Mouse (Mus musculus): ENCODE data around the gene Zbed4. TPM values are rescaled to one million over a fixed set of nuclear protein-coding genes. Genes with fewer than 3 reads are reported as not detected.

Gene Zbed4
- polyA plus RNA-seq, 1 experiment from 2014 or later = 36.3 TPM

DNA sequence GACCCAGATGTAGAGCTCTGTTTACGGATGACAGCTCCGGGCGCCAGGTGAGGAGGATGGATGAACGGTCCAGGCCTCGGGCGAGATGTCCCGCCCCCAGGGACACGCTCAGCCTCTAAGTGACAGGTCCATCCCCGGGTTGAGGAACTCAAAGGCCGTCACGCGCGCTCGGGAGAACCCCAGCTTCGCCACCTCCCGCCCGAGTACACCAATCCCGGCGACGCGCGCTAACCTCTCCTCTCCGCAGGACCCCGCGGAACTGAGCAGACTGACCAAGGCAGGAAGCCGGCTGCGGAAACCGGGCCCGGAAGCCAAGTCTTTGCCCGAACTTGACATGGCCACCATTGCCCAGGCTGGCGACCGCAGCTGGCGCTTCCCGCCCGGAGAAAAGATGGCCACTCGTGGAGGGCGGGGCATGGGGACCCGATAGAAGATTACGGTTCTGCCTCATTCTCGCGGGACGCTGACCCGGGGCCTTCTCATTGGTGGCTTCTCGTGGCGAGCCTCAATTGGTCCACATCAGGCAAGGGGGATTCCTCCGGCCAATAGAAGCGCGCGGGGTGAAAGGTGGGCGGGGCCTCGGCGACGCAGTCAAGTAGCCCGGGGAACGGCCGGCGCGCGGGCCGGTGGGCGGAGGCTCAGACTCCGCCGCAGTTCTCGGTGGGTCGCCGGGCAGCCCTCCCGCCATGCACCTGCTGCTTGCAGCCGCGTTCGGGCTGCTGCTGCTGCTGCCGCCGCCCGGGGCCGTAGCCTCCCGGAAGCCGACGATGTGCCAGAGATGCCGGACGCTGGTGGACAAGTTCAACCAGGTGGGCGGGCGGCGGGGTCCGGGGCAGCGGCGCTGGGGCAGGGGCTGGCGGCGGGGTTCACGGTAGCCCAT is 67.8 kb downstream of the Zbed4 start, which contains the start of the genes Alg12 and Creld2:
Gene Alg12 (minus strand): TSS at position 293 of the 880 bp plus-strand sequence.
Gene Creld2 (plus strand): TSS at position 621 of the 880 bp plus-strand sequence.
- H3K4me2 ChIP-seq (replicated peaks) = peak within 1 kb of the TSS; percentile 94
- H3K4me3 ChIP-seq = peak within 1 kb of the TSS; percentile 94
- H3K9ac ChIP-seq = peak within 1 kb of the TSS; percentile 79
- H3K27ac ChIP-seq = peak within 1 kb of the TSS; percentile 17; the same call in 1 of the 2 replicates
- H3K36me3 ChIP-seq = peaks cover 50% of the 10 kb centered on the region
- no peaks in the 10 kb centered on the region for H3K9me3 ChIP-seq
- ATAC-seq (ENCODE audit: low FRiP score, low read depth) = peak; percentile 97
- H3K4me1 ChIP-seq = peaks cover 19% of the 10 kb centered on the region
- H3K27me3 ChIP-seq (replicated peaks) = no peaks in the 10 kb centered on the region
- WGBS = under 1% methylated on average over 88 of the region's 88 CpGs

- ATAC-seq (ENCODE audit: low FRiP score, low read depth) = no peak
- H3K4me2 ChIP-seq (replicated peaks) = peak overlapping the region; percentile 94
- H3K9ac ChIP-seq = peak overlapping the region; percentile 79
- no peaks in the 10 kb centered on the region for H3K9me3 ChIP-seq
- H3K36me3 ChIP-seq = peaks cover 50% of the 10 kb centered on the region
- H3K27me3 ChIP-seq (replicated peaks) = no peaks in the 10 kb centered on the region
- H3K4me1 ChIP-seq = peaks cover 19% of the 10 kb centered on the region
- no peak overlapping the region for H3K27ac ChIP-seq
- H3K4me3 ChIP-seq = peak overlapping the region; percentile 94
- under 1% methylated on average over 23 of the region's 23 CpGs for WGBS
These were observed 68.4 kb downstream of the Zbed4 start for GRCm38 (mm10) chr15:88819906-88820303.

GRCm38 (mm10) chr15:88821403-88821802 is 69.9 kb downstream of the Zbed4 start:
- 88% methylated on average over 7 of the region's 7 CpGs for WGBS
- Histone ChIP-seq H3K4me2 (replicated peaks) (peak overlapping the region; percentile 94), H3K9ac (no peak overlapping the region), H3K27me3 (replicated peaks) (no peaks in the 10 kb centered on the region), H3K27ac (no peak overlapping the region), H3K36me3 (peaks cover 52% of the 10 kb centered on the region), H3K4me3 (no peak overlapping the region), H3K4me1 (peaks cover 19% of the 10 kb centered on the region), H3K9me3 (no peaks in the 10 kb centered on the region)
- ATAC-seq (ENCODE audit: low FRiP score, low read depth) = no peak

- no peak overlapping the region for H3K4me2 ChIP-seq (replicated peaks)
- no peaks in the 10 kb centered on the region for H3K9me3 ChIP-seq
- peaks cover 55% of the 10 kb centered on the region for H3K36me3 ChIP-seq
- peaks cover 19% of the 10 kb centered on the region for H3K4me1 ChIP-seq
- ATAC-seq (ENCODE audit: low FRiP score, low read depth) = no peak
- no peaks in the 10 kb centered on the region for H3K27me3 ChIP-seq (replicated peaks)
- 95% methylated on average over 7 of the region's 7 CpGs for WGBS
- no peak overlapping the region for H3K9ac ChIP-seq
- H3K27ac ChIP-seq = no peak overlapping the region
- no peak overlapping the region for H3K4me3 ChIP-seq
These were observed 71.1 kb downstream of the Zbed4 start for GRCm38 (mm10) chr15:88822513-88822912.

DNA sequence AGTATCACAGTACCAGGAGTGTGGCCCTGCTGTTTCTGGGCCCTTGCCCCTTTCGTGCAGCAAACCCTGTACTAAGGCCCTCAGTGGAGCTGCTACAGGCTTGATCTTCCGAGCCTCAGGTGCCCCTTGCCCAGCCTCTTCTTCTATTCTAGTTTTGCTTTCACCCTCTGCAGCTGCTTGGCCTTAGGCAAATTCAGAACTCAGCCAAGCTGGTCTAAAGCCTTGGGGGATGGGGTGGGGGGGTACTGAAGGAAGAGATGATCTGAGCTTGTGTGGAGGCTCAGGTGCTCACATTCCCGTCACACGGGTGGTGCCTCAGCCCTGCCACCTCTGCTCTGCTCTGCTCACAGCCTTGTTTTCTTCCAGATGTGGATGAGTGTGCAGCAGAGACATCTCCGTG is 71.9 kb downstream of the Zbed4 start:
- Histone ChIP-seq H3K9ac (no peak overlapping the region), H3K27me3 (replicated peaks) (no peaks in the 10 kb centered on the region), H3K9me3 (no peaks in the 10 kb centered on the region), H3K36me3 (peaks cover 55% of the 10 kb centered on the region), H3K4me3 (no peak overlapping the region), H3K27ac (no peak overlapping the region), H3K4me1 (peaks cover 17% of the 10 kb centered on the region), H3K4me2 (replicated peaks) (no peak overlapping the region)
- no peak for ATAC-seq (ENCODE audit: low FRiP score, low read depth)
- 98% methylated on average over 5 of the region's 5 CpGs for WGBS

GRCm38 (mm10) chr15:88827466-88827865 is 76.0 kb downstream of the Zbed4 start:
- H3K4me1 ChIP-seq = 0 out of 2 replicates have a peak, but pooled peaks cover 5% of the 10 kb centered on the region
- H3K36me3 ChIP-seq = peaks cover 42% of the 10 kb centered on the region
- H3K4me3 ChIP-seq = no peak overlapping the region
- ATAC-seq (ENCODE audit: low FRiP score, low read depth) = no peak
- H3K9ac ChIP-seq = no peak overlapping the region
- H3K9me3 ChIP-seq = no peaks in the 10 kb centered on the region
- no peaks in the 10 kb centered on the region for H3K27me3 ChIP-seq (replicated peaks)
- 94% methylated on average over 6 of the region's 6 CpGs for WGBS
- no peak overlapping the region for H3K4me2 ChIP-seq (replicated peaks)
- H3K27ac ChIP-seq = no peak overlapping the region

- peaks cover 35% of the 10 kb centered on the region for H3K36me3 ChIP-seq
- 27% methylated on average over 9 of the region's 9 CpGs for WGBS
- ATAC-seq (ENCODE audit: low FRiP score, low read depth) = peak; percentile 59
- no peak overlapping the region for H3K9ac ChIP-seq
- H3K27ac ChIP-seq = no peak overlapping the region
- H3K27me3 ChIP-seq (replicated peaks) = no peaks in the 10 kb centered on the region
- no peaks in the 10 kb centered on the region for H3K9me3 ChIP-seq
- no peak overlapping the region for H3K4me2 ChIP-seq (replicated peaks)
- no peak overlapping the region for H3K4me3 ChIP-seq
- H3K4me1 ChIP-seq = 0 out of 2 replicates have a peak, but pooled peaks cover 5% of the 10 kb centered on the region
These were observed 76.7 kb downstream of the Zbed4 start for GRCm38 (mm10) chr15:88827991-88828799.

- no peak overlapping the region for H3K4me2 ChIP-seq (replicated peaks)
- H3K27me3 ChIP-seq (replicated peaks) = no peaks in the 10 kb centered on the region
- H3K9me3 ChIP-seq = no peaks in the 10 kb centered on the region
- no peak overlapping the region for H3K27ac ChIP-seq
- H3K4me3 ChIP-seq = no peak overlapping the region
- H3K36me3 ChIP-seq = peaks cover 26% of the 10 kb centered on the region
- 0 out of 2 replicates have a peak, but pooled peaks cover 5% of the 10 kb centered on the region for H3K4me1 ChIP-seq
- WGBS = 59% methylated on average over 17 of the region's 17 CpGs
- no peak overlapping the region for H3K9ac ChIP-seq
- peak; percentile 92 for ATAC-seq (ENCODE audit: low FRiP score, low read depth)
These were observed 77.6 kb downstream of the Zbed4 start for GRCm38 (mm10) chr15:88828800-88829705.

GRCm38 (mm10) chr15:88829791-88830440 is 78.5 kb downstream of the Zbed4 start:
- ATAC-seq (ENCODE audit: low FRiP score, low read depth) = no peak
- no peak overlapping the region for H3K4me2 ChIP-seq (replicated peaks)
- no peaks in the 10 kb centered on the region for H3K27me3 ChIP-seq (replicated peaks)
- no peak overlapping the region for H3K9ac ChIP-seq
- 0 out of 2 replicates have a peak, but pooled peaks cover 5% of the 10 kb centered on the region for H3K4me1 ChIP-seq
- no peaks in the 10 kb centered on the region for H3K9me3 ChIP-seq
- H3K36me3 ChIP-seq = peaks cover 18% of the 10 kb centered on the region
- 80% methylated on average over 6 of the region's 6 CpGs for WGBS
- no peak overlapping the region for H3K4me3 ChIP-seq
- no peak overlapping the region for H3K27ac ChIP-seq

DNA sequence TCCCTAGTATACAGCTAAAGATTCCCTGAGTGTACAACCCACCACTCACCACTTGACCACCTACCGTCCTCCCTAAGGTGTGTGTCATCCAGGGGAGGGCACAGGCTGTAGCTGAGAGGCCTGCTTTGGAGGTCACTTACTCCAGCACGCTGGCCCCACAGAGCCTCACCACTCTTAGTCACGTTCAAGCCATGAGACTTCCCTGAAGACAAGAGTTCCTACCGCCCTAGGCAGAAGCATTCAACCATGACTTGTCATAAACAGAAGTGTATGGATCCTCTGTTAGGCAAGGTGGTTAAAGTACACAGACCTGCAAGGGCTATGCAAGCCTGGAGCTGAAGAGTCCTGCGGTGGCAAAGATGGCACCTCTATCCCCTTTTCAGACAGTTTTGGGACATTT is 79.2 kb downstream of the Zbed4 start:
- H3K4me3 ChIP-seq = no peak overlapping the region
- no peak overlapping the region for H3K27ac ChIP-seq
- H3K36me3 ChIP-seq = peaks cover 10% of the 10 kb centered on the region
- H3K27me3 ChIP-seq (replicated peaks) = no peaks in the 10 kb centered on the region
- 79% methylated on average over 5 of the region's 5 CpGs for WGBS
- 0 out of 2 replicates have a peak, but pooled peaks cover 5% of the 10 kb centered on the region for H3K4me1 ChIP-seq
- no peak overlapping the region for H3K9ac ChIP-seq
- no peaks in the 10 kb centered on the region for H3K9me3 ChIP-seq
- ATAC-seq (ENCODE audit: low FRiP score, low read depth) = no peak
- H3K4me2 ChIP-seq (replicated peaks) = no peak overlapping the region

DNA sequence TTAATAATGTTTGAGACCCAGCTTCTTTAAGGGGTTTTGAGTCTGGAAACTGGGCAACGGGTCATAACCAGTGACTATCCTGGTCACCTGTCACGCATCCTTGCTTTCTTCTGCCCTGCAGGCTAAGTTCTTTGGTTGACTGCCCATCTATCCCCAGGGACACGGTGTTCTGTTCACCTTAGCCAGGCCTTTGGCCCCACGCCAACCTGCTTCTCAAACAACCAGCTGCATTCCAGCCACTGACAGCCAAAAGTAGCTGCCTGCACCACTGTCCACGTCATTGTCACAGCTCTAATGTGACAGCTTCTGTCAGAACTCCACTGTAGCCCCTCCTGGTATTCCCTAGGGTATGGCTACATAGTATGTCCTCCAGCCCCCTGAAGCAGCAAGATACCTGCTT is 80.0 kb downstream of the Zbed4 start:
- Histone ChIP-seq H3K27me3 (replicated peaks) (no peaks in the 10 kb centered on the region), H3K4me1 (0 out of 2 replicates have a peak, but pooled peaks cover 5% of the 10 kb centered on the region), H3K27ac (no peak overlapping the region), H3K36me3 (peaks cover 2% of the 10 kb centered on the region; the same call in 1 of the 2 replicates), H3K9me3 (no peaks in the 10 kb centered on the region), H3K4me3 (no peak overlapping the region), H3K4me2 (replicated peaks) (no peak overlapping the region), H3K9ac (no peak overlapping the region)
- no peak for ATAC-seq (ENCODE audit: low FRiP score, low read depth)
- WGBS = 74% methylated on average over 5 of the region's 5 CpGs
